Mouse (Mus musculus): ENCODE results near the gene Pigb. TPM values are rescaled to one million over a fixed set of nuclear protein-coding genes. Genes with fewer than 3 reads are reported as not detected.
A peak's percentile ranks its signal among the peaks of the same experiment; 100 is the strongest.
"Not testable (repeated sequence)": the region's sequence is repeated elsewhere in the genome, so short reads cannot be mapped to it uniquely, and the experiment has no call there.

Gene Pigb
- polyA plus RNA-seq (2015; fragmentation: Nextera tagmentation; extraction: Ambion mirVana), result 10.3 and 11.5 TPM in 2 replicates

- peak within 1 kb of the TSS; percentile 86 for H3K4me3 ChIP-seq (replicated peaks)
- 35% methylated on average over 6 of the region's 6 CpGs for WGBS
- peaks cover 26% of the 10 kb centered on the region for H3K4me1 ChIP-seq (replicated peaks)
- no peaks in the 10 kb centered on the region for H3K9me3 ChIP-seq
- no peaks in the 10 kb centered on the region for H3K27me3 ChIP-seq
- no peak for ATAC-seq
- peak within 1 kb of the TSS; percentile 81 for H3K27ac ChIP-seq
- H3K36me3 ChIP-seq, result peaks cover 9% of the 10 kb centered on the region
- peak within 1 kb of the TSS; percentile 82 for H3K9ac ChIP-seq (replicated peaks)
- peak within 1 kb of the TSS; percentile 77 for H3K4me2 ChIP-seq (replicated peaks)
Observed at GRCm38 (mm10) chr9:73040080-73040479, at the start of gene Pigb. TSS of gene Pigb (minus strand) at chr9:73040378.

- ATAC-seq, result no peak
- H3K4me1 ChIP-seq (replicated peaks), result no peaks in the 10 kb centered on the region
- H3K36me3 ChIP-seq, result no peaks in the 10 kb centered on the region
- H3K9me3 ChIP-seq, result no peaks in the 10 kb centered on the region
- no peak overlapping the region for H3K9ac ChIP-seq (replicated peaks)
- H3K27ac ChIP-seq, result no peak overlapping the region
- 79% methylated on average over 16 of the region's 16 CpGs for WGBS
- H3K4me2 ChIP-seq (replicated peaks), result no peak overlapping the region
- no peaks in the 10 kb centered on the region for H3K27me3 ChIP-seq
- H3K4me3 ChIP-seq (replicated peaks), result no peak overlapping the region
Observed at GRCm38 (mm10) chr9:73089222-73089920, 49.2 kb upstream of the Pigb start.

DNA sequence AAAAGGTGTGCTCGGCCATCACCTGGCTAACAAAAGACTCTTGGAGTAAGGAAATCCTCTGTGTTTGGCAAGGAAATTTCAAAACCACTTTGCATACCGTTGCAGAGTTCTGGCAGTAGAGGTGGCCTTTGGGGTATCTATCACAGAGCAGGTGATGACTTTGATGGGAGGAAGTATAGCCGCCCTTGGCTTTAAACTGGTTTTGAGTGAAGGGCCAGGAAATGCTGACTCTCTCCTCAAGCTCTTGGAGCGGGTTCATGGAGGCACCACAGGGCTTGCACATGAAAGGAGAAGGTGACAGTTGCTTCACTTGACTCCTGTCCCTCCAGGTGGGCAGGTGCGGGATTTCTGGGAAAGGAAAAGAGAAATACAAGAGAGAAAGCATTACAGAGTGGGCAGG lies 47.4 kb upstream of the Pigb start:
- Histone ChIP-seq H3K36me3 (no peaks in the 10 kb centered on the region), H3K27me3 (no peaks in the 10 kb centered on the region), H3K4me1 (replicated peaks) (no peaks in the 10 kb centered on the region), H3K9ac (replicated peaks) (no peak overlapping the region), H3K4me2 (replicated peaks) (no peak overlapping the region), H3K27ac (no peak overlapping the region), H3K9me3 (no peaks in the 10 kb centered on the region), H3K4me3 (replicated peaks) (no peak overlapping the region)
- no peak for ATAC-seq
- WGBS, result 77% methylated on average over 5 of the region's 5 CpGs

DNA sequence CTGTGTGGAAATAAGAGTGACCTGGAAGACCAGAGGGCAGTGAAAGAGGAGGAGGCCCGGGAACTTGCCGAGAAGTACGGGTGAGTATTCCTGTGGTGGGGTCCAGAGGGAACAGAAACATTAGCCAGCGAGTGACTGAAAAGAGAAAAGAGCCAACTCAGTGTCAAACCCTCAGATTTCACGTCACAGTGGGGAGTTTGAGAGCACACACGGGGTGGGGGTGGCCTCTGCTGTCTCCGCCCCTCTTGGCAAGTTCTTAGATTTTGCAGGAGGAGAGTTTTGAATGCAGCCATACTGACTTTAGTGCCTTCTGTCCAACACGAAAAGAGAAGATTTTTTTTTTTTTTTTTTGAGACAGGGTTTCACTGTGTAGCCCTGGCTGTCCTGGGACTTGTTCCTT lies 46.9 kb upstream of the Pigb start:
- Histone ChIP-seq H3K27me3 (no peaks in the 10 kb centered on the region), H3K4me2 (replicated peaks) (no peak overlapping the region), H3K36me3 (no peaks in the 10 kb centered on the region), H3K27ac (no peak overlapping the region), H3K9ac (replicated peaks) (no peak overlapping the region), H3K9me3 (no peaks in the 10 kb centered on the region), H3K4me1 (replicated peaks) (no peaks in the 10 kb centered on the region), H3K4me3 (replicated peaks) (no peak overlapping the region)
- 57% methylated on average over 8 of the region's 8 CpGs for WGBS
- no peak for ATAC-seq

- ATAC-seq, result no peak
- WGBS, result 83% methylated on average over 6 of the region's 6 CpGs
- H3K9me3 ChIP-seq, result no peaks in the 10 kb centered on the region
Observed at GRCm38 (mm10) chr9:73085845-73086244, 45.7 kb upstream of the Pigb start.

DNA sequence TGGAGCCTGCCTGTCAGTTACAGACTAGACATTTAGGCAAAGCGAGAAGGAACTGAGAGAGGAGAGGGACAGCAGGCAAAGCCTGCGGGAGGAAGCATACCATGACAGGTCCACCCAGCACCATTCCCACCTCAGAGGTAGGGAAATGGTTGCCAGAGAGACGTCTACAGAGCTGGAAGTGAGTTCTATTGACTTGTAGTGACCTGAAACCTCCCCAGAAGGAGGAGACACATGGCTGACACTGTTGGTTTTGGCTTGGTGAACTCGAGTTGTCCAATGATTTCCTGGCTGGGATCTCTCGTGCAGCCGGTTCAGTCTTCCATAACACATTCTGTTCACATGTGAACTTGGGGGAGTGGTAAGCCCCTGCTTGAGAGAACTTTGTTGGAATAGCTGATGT lies 43.8 kb upstream of the Pigb start:
- ATAC-seq, result no peak
- Histone ChIP-seq H3K36me3 (no peaks in the 10 kb centered on the region), H3K4me3 (replicated peaks) (no peak overlapping the region), H3K9me3 (no peaks in the 10 kb centered on the region), H3K27ac (no peak overlapping the region), H3K27me3 (no peaks in the 10 kb centered on the region), H3K4me2 (replicated peaks) (no peak overlapping the region), H3K9ac (replicated peaks) (no peak overlapping the region), H3K4me1 (replicated peaks) (no peaks in the 10 kb centered on the region)
- WGBS, result 79% methylated on average over 6 of the region's 6 CpGs

More at GRCm38 (mm10) chr9:73085845-73086244, 45.7 kb upstream of the Pigb start:
- H3K27me3 ChIP-seq, result no peaks in the 10 kb centered on the region
- H3K4me2 ChIP-seq (replicated peaks), result no peak overlapping the region
- no peak overlapping the region for H3K27ac ChIP-seq
- H3K9ac ChIP-seq (replicated peaks), result no peak overlapping the region
- no peaks in the 10 kb centered on the region for H3K4me1 ChIP-seq (replicated peaks)
- H3K36me3 ChIP-seq, result no peaks in the 10 kb centered on the region
- no peak overlapping the region for H3K4me3 ChIP-seq (replicated peaks)

DNA sequence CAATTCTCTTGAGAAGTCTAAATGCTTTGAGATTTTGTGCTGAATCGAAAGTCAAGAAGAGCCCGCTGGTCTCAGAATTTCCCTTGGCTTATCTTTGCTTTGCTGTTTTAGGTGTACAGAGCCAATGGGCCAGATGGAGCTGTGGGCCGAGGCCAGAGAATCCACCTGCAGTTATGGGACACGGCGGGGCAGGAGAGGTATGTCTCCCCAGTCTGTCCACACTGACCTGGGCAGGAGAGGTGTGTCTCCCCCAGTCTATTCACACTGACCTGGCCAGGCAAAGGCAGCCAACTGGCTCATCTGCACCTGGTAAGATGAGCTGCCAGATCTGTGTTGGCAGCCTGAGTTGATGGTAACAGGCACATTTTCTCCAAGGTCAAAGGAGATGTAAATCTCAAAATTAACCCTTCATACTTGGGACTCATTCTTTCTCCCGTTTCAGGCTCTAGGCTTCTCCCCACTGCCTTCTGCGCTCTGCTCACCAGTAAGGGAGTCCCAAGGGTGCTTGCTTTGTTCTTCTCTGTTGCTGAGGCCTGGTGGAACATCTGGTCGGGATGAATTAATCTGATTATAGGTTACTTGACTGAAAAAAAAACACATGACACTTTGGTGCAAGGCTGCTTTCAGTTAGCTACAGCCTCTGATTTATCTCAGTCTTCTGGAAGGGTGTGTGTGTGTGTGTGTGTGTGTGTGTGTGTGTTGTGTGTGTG lies 42.3 kb upstream of the Pigb start:
- Histone ChIP-seq H3K9ac (replicated peaks) (no peak overlapping the region), H3K9me3 (no peaks in the 10 kb centered on the region), H3K36me3 (no peaks in the 10 kb centered on the region), H3K27me3 (no peaks in the 10 kb centered on the region), H3K4me2 (replicated peaks) (no peak overlapping the region), H3K4me3 (replicated peaks) (no peak overlapping the region), H3K4me1 (replicated peaks) (no peaks in the 10 kb centered on the region), H3K27ac (no peak overlapping the region)
- WGBS, result 79% methylated on average over 8 of the region's 8 CpGs
- no peak for ATAC-seq

DNA sequence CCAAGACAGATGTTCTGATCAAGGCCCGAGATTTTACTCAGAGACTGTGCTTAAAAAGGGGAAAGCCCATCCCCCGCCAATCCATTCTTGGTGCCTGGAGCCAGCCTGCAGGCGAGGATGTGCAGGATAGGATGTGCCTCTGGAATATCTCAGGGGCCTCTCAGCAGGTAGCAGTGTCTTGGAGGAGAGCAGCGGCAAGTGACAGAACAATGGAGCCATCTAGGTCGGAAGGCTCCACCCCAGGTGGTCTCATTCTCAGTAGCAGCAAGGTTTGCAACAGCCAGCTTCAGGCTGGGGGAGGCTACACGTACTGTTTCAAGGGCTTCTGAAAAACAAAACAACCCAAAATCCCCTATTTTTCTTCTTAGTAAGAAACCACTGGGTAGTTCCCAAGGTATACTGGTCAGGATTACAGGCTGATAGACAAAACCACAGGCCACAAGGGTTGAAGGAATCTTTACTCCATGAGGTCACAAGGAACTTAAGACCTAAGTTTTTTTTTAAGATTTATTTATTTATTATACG lies 39.7 kb upstream of the Pigb start:
- no peak overlapping the region for H3K27ac ChIP-seq
- WGBS, result 37% methylated on average over 7 of the region's 7 CpGs
- H3K27me3 ChIP-seq, result no peaks in the 10 kb centered on the region
- ATAC-seq, result no peak
- no peaks in the 10 kb centered on the region for H3K9me3 ChIP-seq
- H3K9ac ChIP-seq (replicated peaks), result no peak overlapping the region
- H3K4me3 ChIP-seq (replicated peaks), result no peak overlapping the region
- H3K36me3 ChIP-seq, result no peaks in the 10 kb centered on the region
- H3K4me1 ChIP-seq (replicated peaks), result no peaks in the 10 kb centered on the region
- H3K4me2 ChIP-seq (replicated peaks), result no peak overlapping the region

DNA sequence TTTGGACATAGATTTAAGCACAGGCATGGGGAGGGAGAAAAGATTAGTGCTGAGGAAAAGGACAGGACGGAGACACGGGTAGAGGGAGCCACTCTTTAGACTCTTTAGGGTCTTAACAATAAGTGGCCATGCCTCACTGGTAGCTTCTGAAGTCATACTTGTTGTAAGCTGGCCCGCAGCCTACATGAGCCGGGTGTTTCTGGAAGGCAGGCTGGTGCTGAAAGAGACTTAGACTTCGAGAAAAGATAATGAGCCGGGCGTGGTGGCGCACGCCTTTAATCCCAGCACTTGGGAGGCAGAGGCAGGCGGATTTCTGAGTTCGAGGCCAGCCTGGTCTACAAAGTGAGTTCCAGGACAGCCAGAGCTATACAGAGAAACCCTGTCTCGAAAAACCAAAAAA lies 39.2 kb upstream of the Pigb start:
- H3K4me1 ChIP-seq (replicated peaks); H3K27me3 ChIP-seq; H3K9me3 ChIP-seq; H3K4me3 ChIP-seq (replicated peaks); H3K9ac ChIP-seq (replicated peaks); ATAC-seq; H3K27ac ChIP-seq; H3K36me3 ChIP-seq; H3K4me2 ChIP-seq (replicated peaks): not testable (repeated sequence)
- WGBS, result 80% methylated on average over 11 of the region's 12 CpGs

- Histone ChIP-seq H3K9ac (replicated peaks) (no peak overlapping the region), H3K4me3 (replicated peaks) (no peak overlapping the region), H3K4me1 (replicated peaks) (no peaks in the 10 kb centered on the region), H3K27me3 (no peaks in the 10 kb centered on the region), H3K9me3 (no peaks in the 10 kb centered on the region), H3K36me3 (no peaks in the 10 kb centered on the region), H3K27ac (no peak overlapping the region), H3K4me2 (replicated peaks) (no peak overlapping the region)
- no peak for ATAC-seq
- WGBS, result 91% methylated on average over 5 of the region's 5 CpGs
Observed at GRCm38 (mm10) chr9:73073169-73073568, 33.0 kb upstream of the Pigb start.

- Histone ChIP-seq H3K36me3 (no peaks in the 10 kb centered on the region), H3K4me1 (replicated peaks) (peaks cover 5% of the 10 kb centered on the region), H3K27me3 (no peaks in the 10 kb centered on the region), H3K27ac (no peak overlapping the region), H3K9me3 (no peaks in the 10 kb centered on the region), H3K4me2 (replicated peaks) (no peak overlapping the region), H3K4me3 (replicated peaks) (no peak overlapping the region), H3K9ac (replicated peaks) (no peak overlapping the region)
- ATAC-seq, result no peak
- 81% methylated on average over 8 of the region's 8 CpGs for WGBS
Observed at GRCm38 (mm10) chr9:73072426-73072825, 32.2 kb upstream of the Pigb start.

DNA sequence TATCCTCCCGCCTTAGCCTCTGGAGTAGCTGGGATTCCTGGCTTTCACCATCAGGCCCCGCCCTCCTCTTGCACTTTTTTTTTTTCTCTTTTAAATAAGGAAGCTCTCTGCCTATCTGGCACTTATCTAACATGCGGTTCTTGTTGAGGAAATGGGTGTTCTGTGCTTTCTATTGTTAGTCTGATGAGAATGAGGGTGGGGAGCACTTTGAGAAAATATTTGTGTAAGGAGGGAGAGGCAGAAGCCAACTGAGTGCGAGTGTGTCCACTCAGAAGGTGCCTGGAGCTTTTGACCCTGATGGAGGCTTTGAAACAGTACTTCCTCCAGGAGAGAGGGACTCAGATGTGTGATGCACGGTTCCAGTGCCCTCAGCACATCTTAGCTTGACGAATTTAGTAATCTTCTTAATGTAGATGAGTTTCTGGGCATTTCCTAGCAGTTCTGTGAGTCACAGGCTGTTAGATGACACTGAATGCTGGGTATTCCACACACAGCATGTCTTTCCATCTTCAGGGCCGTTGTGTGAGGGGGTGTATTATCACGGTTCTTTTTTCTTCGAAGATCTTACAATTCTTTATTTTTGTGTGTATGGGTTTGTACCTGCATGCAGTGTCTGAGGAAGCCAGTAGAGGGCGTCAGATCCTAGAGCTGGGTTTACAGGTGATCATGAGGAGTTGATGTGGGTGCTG lies 30.9 kb upstream of the Pigb start:
- Histone ChIP-seq H3K9ac (replicated peaks) (no peak overlapping the region), H3K4me3 (replicated peaks) (no peak overlapping the region), H3K4me2 (replicated peaks) (no peak overlapping the region), H3K4me1 (replicated peaks) (peaks cover 11% of the 10 kb centered on the region), H3K27ac (no peak overlapping the region), H3K27me3 (no peaks in the 10 kb centered on the region), H3K36me3 (no peaks in the 10 kb centered on the region), H3K9me3 (no peaks in the 10 kb centered on the region)
- 73% methylated on average over 10 of the region's 10 CpGs for WGBS
- no peak for ATAC-seq
